Mouse (Mus musculus): ENCODE data around the gene Nrxn3.

Gene Nrxn3

DNA sequence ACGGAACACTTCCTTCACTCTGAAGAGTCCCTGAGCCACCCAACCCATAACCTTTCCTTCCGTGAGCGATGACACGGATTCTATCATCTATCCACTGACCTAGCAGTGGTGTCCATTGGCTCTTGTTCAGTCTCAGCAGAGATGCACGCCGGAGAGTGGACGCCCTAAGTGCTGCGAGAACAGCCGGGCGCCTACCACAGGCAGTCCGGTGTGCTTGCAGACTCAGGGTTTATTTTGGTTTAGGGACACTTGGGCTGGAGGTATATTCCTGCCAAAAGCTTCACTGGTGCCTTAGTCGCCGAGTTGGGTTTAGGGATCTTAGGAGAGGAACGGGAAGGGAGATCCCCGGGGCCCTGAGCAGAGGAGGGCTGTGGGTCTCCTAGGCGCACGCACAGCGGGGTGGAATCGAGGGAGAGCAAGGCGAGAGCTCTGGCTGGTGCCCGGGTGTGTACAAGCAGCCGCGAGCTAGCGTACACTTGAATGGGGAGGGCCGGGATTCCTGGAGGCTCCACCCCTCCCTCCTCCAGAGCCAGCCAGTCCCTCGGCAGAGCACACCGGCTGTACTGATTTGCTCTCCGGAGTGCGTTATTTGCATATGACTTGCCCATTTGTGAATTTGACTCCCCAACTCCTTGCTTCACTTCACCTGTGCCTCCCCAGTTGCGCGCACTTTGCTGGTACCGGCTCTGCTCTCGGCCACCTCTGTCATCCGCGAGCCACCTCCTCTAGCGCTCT lies 1089.3 kb downstream of the Nrxn3 start:
- in situ Hi-C loops (cut with MboI; ENCODE audit: low pct_unique_long_range_greater_than_20kb in 1 of 2, low sequenced_read_pairs in 2 of 2, unreplicated experiment in 1 of 2) = no loop called here

DNA sequence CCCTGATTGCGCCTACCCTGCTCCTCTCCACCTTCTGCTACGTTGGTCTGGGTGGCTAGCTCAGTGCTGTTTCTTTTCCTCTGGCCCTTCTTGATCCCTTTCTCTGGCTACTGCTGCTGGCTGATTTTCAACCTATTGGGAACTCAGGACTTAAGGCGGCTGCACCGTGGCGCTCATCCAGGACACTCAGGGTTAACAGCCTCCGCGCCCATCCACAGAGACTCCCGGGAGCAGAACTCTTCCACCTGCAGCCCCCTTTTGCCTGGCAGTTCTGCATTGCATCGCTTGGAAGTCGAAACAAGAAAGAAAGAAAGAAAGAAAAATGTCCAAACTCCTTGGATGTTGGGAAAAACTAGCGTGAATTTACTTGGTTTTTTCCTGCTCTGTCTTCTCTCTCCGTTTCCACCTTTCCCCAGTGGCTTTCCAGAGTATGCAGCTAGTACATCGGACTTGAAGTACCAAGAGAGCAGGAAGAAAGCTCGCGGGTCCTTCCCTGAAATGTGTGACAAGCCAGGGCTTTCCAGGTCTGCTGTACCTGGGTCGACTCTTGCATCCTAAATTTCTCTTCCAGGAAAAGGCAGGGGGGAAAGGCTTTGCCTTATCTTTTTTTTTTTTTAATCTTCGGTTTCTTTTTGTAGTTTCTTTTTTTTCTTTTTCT lies 1090.0 kb downstream of the Nrxn3 start:
- in situ Hi-C loops (cut with MboI; ENCODE audit: low pct_unique_long_range_greater_than_20kb in 1 of 2, low sequenced_read_pairs in 2 of 2, unreplicated experiment in 1 of 2) = no loop called here

DNA sequence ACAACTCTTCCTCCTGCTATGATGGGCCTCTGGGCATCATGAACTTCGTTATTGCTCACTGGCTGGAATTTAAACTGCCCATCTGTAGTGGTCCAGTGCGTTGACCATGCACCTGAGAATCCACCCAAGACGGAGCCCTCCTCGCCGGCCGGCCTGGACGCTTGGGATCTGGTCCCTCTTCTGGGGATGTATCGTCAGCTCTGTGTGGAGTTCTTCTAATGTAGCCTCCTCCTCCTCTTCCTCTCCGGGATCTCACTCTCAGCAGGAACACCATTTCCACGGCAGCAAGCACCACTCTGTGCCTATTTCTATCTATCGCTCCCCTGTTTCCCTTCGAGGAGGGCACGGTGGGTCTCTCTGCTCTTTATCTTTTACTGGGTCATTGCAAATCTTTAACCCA lies 1090.6 kb downstream of the Nrxn3 start:
- in situ Hi-C loops (cut with MboI; ENCODE audit: low pct_unique_long_range_greater_than_20kb in 1 of 2, low sequenced_read_pairs in 2 of 2, unreplicated experiment in 1 of 2) = no loop called here

DNA sequence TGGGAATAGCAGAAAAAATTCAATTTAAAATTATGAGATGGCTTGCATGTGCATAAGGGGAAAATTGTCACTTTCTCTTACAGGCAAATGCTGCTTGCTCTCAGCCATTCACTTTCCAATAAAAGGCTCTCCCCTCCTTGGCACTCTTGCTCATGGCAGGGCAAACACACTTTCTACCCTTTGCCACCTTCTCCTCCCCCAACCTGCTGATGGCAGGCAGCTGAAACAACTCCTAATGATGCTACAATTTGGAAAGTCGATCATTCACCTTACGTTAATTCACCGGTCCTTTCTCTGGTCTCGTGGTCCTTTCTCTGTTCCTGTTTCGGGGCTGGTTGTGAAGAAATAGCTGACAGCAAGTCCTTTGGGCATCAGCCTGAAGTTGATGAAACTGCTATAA lies 1091.0 kb downstream of the Nrxn3 start:
- in situ Hi-C loops (cut with MboI; ENCODE audit: low pct_unique_long_range_greater_than_20kb in 1 of 2, low sequenced_read_pairs in 2 of 2, unreplicated experiment in 1 of 2) = no loop called here

DNA sequence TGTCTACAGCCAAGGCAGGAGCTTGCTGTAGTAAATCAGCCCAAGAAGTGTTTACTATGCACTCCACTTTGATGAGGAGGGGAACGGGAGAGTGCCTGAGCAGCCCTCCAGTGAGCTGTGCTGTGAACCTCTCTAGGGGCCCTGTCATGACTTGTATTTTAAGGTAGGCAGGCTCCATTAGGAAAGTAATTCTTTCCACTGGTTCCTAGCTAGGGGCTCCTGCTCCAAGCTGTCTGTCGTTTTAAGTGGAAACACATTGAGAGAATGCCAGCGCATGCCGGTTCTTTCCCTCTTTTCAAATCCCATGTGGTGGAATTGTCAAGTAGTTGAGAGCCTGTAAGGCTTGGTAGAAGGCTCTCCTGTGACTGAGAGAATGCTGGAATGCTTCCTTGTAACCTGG lies 1091.9 kb downstream of the Nrxn3 start:
- in situ Hi-C loops (cut with MboI; ENCODE audit: low pct_unique_long_range_greater_than_20kb in 1 of 2, low sequenced_read_pairs in 2 of 2, unreplicated experiment in 1 of 2) = no loop called here

DNA sequence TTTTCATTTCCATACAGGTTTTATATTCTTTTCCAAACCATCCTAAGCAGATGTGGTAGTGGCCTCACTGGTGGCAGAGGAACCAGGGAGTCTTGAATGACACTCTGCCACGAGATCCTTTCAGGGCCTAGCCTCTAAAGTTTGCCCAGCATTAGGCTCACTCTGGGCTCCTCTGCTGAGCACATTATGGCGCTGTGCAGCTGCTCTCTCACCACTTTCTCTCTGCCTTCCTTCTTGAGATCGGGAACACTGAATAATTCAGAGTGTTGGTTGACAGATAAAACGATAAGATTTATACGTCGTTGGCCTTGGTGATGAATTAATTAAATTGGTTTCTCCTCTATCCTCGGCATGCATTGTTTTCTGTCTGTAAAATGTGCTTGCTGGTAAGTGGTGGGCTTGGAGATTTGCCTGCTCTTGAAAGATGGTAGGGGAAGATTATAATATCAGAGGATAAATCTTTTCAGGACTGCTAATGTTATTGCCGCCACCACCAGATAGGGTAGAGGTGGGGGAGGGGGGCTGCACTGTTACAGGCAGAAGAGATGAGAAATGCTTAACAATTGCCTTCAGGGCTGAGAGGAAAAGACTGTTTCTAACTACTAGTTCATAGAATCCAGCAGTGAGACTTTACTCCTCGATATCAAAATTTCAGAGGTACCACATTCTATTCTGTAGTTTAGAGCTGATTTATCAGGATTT lies 1094.5 kb downstream of the Nrxn3 start:
- in situ Hi-C loops (cut with MboI; ENCODE audit: low pct_unique_long_range_greater_than_20kb in 1 of 2, low sequenced_read_pairs in 2 of 2, unreplicated experiment in 1 of 2) = no loop called here

DNA sequence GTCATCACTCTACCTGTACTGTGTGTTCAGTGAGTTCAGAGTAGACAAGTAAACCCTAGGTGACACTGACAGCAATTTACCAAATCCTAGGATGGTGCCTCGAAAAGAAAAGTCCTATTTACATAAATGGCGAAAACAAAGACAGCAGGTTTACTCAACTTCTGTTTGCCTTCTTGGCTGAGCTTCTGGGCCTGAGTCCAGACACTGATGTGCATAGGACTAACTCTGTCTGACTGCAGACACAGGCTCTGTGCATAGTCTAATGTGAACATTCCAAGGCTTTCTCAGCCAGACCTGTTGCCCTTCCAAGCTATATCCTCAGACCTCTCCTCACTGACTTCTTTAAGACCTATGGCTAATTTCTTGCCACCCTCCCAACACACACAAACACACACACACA lies 1095.5 kb downstream of the Nrxn3 start:
- in situ Hi-C loops (cut with MboI; ENCODE audit: low pct_unique_long_range_greater_than_20kb in 1 of 2, low sequenced_read_pairs in 2 of 2, unreplicated experiment in 1 of 2) = no loop called here

DNA sequence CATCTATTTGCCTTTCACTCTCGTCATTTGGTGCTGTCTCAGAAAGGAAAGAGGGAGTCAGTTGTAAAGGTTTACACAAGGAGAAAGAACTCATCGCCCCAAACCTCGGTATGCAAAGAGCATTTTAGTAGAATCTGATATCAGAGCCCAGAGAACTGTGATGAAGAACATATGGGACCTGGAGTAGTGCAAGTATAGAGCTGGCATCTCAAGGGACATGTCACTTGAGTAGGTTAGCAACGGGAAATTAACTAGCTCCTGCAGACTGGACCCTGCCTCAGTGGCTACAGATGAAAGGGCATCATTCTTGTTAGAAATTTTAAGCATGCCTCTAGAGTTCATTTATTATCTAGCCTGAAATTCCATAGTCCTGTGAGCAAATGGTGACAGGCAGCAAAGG lies 1099.5 kb downstream of the Nrxn3 start:
- in situ Hi-C loops (cut with MboI; ENCODE audit: low pct_unique_long_range_greater_than_20kb in 1 of 2, low sequenced_read_pairs in 2 of 2, unreplicated experiment in 1 of 2) = no loop called here

DNA sequence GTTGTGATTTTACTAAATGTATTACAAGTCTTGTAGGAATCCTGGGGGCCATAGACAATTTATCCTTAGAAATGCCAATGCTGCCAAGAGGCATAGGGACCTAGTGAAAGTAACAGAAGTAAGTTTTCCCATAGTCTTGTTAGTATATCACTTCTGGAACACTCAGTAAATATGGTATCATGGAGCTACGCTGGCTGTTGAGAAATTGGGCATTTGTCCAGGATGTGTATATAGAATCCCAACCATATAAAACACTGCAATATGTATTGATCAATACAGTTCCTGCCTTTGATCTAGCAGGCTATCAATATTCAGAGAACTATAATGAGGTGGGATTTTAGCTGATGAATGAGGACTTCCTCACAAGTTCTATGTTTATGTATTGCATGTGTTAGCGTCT lies 1107.3 kb downstream of the Nrxn3 start:
- in situ Hi-C loops (cut with MboI; ENCODE audit: low pct_unique_long_range_greater_than_20kb in 1 of 2, low sequenced_read_pairs in 2 of 2, unreplicated experiment in 1 of 2) = no loop called here

DNA sequence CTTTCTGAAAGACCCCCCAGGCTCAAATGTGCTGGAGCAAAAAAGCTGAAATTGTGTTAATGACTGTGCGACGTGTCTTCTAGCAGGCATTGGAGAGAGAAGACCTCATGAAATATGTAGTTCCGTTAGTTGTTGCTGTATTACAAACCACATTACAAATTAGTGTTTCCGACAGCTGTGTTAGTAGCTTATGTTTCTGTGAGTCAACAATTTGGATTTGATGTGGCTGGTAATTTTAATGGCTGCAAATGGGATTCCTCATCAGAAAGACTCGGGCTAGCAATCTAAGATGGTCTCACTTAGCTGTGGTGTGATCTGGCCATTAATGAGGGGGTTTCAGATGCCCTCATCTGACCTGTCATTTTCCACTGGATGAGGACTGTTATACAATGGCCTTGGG lies 1107.7 kb downstream of the Nrxn3 start:
- in situ Hi-C loops (cut with MboI; ENCODE audit: low pct_unique_long_range_greater_than_20kb in 1 of 2, low sequenced_read_pairs in 2 of 2, unreplicated experiment in 1 of 2) = no loop called here

DNA sequence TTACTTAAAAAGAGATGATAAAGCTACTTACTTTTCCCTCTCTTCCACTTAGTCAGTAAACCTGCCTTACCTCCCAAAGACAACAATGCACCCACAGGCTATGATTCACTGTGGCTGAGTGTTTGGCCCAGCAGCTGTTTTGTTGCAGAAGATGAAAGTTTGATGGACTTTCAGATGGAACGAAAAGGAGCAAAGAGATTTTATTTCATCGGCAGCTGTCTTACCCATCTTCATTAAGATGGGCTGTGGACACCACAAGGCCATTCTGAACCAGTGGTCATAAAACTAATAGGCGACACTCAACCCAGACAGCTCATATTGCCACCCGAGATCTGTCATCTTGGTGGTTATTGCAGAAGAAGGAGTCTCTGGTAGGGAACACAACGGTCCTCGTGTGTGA lies 1108.6 kb downstream of the Nrxn3 start:
- in situ Hi-C loops (cut with MboI; ENCODE audit: low pct_unique_long_range_greater_than_20kb in 1 of 2, low sequenced_read_pairs in 2 of 2, unreplicated experiment in 1 of 2) = no loop called here

DNA sequence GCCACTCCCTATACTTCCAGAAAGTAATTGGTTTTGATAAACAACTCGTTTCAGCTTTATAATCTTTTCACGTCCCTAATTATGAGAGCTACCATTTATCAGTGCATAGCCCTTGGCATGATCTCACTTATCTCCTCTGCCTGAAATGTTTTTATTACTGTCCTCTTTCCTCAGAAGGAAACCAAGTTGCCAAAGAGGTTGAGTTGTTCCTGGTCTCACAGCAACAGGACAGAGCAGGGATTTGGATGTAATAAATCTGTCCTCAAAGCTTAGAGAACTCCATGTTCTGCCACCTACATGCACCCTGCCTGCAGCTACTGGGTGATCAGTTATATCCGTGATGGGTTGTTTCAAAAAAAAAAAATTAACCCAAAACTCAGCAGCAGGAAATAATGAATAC lies 1113.6 kb downstream of the Nrxn3 start:
- in situ Hi-C loops (cut with MboI; ENCODE audit: low pct_unique_long_range_greater_than_20kb in 1 of 2, low sequenced_read_pairs in 2 of 2, unreplicated experiment in 1 of 2) = no loop called here

DNA sequence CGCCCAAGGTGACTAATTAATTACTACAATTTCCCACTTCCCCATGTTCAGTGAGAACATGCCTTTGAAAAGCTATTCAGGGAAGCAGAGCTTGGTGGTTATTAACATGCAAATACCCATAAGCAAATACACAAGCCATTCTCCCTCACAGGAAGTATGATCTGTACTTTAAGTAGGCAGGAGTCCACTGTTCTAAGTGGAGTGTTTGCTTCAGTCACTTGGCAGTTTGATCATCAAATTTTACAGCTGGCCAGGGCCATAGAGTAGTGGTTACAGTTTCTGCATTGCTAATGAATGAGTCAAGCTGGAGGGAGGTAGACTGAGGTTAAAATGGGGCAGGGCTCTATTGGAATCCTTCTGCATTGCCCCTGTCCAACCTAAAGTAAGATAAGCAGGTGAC lies 1120.2 kb downstream of the Nrxn3 start:
- in situ Hi-C loops (cut with MboI; ENCODE audit: low pct_unique_long_range_greater_than_20kb in 1 of 2, low sequenced_read_pairs in 2 of 2, unreplicated experiment in 1 of 2) = no loop called here

DNA sequence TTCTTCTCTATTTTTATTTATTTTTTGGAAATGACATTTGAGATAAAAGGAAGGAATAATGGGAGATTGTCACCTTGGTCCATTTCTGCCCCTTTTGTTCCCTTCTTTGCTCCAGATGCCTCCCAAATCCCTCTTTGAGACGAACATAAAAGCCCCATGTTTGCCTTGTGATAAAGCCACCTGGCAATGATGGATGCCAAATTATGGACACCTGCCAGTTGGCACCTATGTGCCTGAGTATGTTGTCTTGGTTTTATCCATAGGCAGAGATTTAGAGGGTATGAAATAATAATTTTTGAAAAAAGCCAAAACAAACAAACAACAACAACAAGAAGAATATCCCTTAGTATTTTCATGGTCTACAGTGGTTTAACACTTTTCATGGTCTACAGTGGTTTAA lies 1125.4 kb downstream of the Nrxn3 start:
- in situ Hi-C loops (cut with MboI; ENCODE audit: low pct_unique_long_range_greater_than_20kb in 1 of 2, low sequenced_read_pairs in 2 of 2, unreplicated experiment in 1 of 2) = no loop called here

DNA sequence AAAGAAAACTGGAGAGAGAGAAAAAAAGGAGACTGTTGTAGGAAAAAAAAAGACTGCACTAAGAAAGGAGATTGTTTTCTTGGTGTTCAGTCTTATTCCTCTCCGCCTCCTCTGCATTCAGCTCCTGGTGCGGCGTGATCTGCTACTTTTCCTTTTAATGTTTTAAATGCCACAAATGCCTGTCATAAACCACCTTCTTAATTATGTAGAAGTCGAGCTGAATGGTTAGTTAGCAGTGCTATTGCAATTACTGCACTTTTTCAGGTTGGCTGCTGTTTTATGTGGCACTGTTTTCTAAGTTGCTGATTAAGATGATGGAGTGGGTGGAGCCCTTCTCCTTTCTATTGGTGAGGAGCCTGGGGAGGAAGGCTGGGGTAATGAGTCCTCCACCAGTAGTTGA lies 1131.7 kb downstream of the Nrxn3 start:
- in situ Hi-C loops (cut with MboI; ENCODE audit: low pct_unique_long_range_greater_than_20kb in 1 of 2, low sequenced_read_pairs in 2 of 2, unreplicated experiment in 1 of 2) = no loop called here

DNA sequence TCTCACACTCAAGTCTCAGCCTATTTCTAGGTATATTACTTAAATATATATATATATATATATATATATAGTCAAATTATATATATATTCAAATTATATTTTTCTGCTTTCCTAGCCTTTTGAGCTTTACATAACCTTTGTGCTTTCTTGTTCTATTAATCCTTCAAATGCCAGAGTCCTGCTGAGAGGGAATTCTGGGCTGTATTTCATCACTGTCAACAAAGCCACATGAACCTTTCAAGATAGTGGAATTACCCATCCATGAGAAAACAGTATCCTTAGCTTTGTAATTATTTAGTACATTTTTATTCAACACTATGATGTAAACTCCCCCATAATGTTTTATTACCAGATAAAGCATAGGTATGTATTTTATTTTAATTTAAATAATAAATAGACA lies 1144.4 kb downstream of the Nrxn3 start:
- in situ Hi-C loops (cut with MboI; ENCODE audit: low pct_unique_long_range_greater_than_20kb in 1 of 2, low sequenced_read_pairs in 2 of 2, unreplicated experiment in 1 of 2) = no loop called here

DNA sequence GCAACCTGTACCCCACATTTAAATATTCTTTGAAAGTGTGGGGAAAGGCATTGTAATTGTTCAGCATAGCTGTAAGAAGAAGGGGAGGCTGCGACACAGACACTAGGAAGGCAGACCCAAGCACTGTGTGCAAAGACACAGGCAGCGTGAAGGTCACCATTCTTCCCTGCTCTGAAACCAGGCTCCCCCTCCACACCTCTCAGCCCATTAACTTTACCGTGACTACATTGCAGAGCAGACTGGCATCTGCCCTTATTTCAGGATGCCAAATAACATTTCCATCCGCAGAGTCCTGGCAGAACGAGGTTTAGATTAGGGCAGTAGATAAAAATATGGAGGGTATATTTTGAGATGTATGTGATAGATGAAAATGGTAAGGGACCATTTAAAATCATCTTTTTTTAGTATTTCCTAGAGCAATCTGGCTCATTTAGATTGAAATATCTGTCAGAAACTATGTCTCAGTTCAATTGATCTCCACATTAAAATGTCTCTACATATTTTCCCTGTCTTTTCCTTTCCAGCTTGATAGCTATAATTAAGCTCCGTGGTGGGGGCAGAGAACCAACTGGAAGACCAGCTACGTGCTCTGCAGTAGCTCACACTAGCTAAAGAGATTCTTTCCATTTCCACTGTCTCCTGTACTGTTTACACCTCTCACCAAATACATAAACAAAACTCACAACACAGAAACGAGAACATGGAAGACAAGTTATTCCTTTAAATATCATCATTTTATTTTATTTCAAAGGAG lies 1160.1 kb downstream of the Nrxn3 start:
- in situ Hi-C loops (cut with MboI; ENCODE audit: low pct_unique_long_range_greater_than_20kb in 1 of 2, low sequenced_read_pairs in 2 of 2, unreplicated experiment in 1 of 2) = no loop called here

DNA sequence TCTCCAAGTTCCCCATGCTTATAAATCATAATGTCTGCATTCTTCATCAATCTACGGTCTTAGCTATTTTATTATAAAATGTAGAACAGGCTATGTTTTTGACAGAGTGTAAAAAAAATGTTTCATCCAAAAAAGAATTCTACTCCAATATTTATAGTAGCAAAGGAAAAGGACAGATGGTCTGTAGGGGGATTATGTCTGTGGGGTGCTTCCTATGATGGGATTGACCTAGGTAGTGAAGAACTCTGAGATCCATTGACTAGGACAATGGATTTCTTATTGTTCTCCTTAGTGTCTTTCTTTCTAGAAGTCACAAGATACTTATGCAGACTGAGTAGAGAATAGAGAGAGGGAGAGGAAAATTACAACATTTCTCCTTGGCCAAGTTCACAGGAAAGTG lies 1161.9 kb downstream of the Nrxn3 start:
- in situ Hi-C loops (cut with MboI; ENCODE audit: low pct_unique_long_range_greater_than_20kb in 1 of 2, low sequenced_read_pairs in 2 of 2, unreplicated experiment in 1 of 2) = no loop called here

DNA sequence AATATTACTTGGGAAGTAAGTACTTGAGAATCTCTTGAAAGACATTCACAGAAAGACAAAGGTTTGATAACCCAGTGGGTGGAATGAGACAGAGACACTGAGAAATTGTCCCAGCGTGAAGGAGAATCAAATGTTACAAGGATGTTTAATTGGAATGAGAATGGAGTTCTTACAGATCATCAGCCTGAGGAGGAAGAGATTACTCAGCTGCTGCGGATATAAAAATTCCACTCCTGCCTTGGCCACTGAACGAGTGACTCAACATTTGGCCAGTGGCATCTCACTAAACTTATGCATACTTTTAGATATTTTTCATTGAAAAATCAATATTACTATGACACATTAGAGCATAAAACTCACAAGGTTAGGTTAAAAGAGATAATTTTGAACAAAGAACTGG lies 1166.0 kb downstream of the Nrxn3 start:
- in situ Hi-C loops (cut with MboI; ENCODE audit: low pct_unique_long_range_greater_than_20kb in 1 of 2, low sequenced_read_pairs in 2 of 2, unreplicated experiment in 1 of 2) = no loop called here
